Mouse (Mus musculus) G1E (cell line): ENCODE data around the gene Prpf4b.

Source experiments
- CTCF ChIP-seq: IDR thresholded peaks from 2 replicates; pipeline ENCODE4 v1.5.1; 2012; ENCODE audit warnings: low read depth, low read length, inconsistent platforms, mixed read lengths
- POLR2AphosphoS5 ChIP-seq: IDR thresholded peaks from 2 replicates; pipeline ENCODE4 v1.6.1; 2012; ENCODE audit warnings: low read depth, low read length, inconsistent platforms; ENCODE audit not compliant: insufficient replicate concordance
- TAL1 ChIP-seq: conservative IDR thresholded peaks from 2 replicates; pipeline ENCODE4 v1.6.1; 2012; ENCODE audit warnings: low read depth, low read length, inconsistent platforms, mixed read lengths

- TF ChIP-seq CTCF (no peak), POLR2AphosphoS5 (no peak), TAL1 (no peak)
Observed at GRCm38 (mm10) chr13:34892871-34893270, 17.8 kb downstream of the Prpf4b start.
